Mouse (Mus musculus) c-Kit-positive CD71-positive TER-119-positive erythroid progenitor cells, embryonic 14.5 days (primary cell): ENCODE measurements around the gene Myo6.

Experiments used
- DNase-seq: peaks from one replicate; pipeline ENCODE4 v3.0.0-alpha.2; 2013; ENCODE audit warnings: low spot score

Gene Myo6

GRCm38 (mm10) chr9:80181692-80182091 lies 16.9 kb downstream of the Myo6 start:
- no peak for DNase-seq

GRCm38 (mm10) chr9:80184138-80184537 lies 19.3 kb downstream of the Myo6 start:
- no peak for DNase-seq

DNA sequence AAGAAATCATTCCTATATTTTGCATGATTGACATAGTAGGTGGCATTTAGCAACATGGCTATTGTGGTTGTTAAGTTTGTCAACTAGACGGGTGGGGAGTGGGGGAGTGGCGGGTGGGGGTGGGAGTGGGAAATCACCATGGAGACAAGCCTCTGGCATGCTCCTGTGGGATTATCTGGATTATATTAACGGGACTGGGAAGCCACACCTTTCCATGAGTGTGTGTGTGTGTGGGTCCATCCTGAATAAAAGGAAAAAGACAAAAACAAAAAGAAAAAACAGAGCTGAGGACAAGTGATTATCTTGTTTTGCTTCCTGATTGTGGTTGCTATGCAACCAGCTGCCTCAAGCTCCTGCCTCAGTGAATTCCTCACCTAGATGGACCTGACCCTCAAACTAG lies 20.9 kb downstream of the Myo6 start:
- DNase-seq: no peak

DNA sequence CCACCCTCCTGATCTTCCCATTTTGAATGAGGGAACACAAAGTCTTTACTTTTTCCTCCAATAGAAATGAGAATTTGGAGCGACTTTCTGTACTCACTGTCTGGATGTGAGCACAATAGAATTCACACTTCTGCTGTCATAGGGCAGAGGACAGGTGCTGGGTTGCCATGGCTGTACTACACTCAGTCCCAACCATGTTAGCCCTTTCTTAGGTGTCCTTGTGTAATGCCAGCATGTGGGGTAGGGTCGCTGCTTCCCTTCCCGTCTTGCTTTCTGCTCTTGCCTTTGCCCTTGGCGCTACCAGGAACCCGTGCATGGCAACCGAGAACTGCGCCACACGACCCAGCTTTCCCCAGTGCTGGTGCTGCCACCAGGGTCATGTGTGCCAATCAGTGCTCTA lies 21.9 kb downstream of the Myo6 start:
- DNase-seq: no peak

DNA sequence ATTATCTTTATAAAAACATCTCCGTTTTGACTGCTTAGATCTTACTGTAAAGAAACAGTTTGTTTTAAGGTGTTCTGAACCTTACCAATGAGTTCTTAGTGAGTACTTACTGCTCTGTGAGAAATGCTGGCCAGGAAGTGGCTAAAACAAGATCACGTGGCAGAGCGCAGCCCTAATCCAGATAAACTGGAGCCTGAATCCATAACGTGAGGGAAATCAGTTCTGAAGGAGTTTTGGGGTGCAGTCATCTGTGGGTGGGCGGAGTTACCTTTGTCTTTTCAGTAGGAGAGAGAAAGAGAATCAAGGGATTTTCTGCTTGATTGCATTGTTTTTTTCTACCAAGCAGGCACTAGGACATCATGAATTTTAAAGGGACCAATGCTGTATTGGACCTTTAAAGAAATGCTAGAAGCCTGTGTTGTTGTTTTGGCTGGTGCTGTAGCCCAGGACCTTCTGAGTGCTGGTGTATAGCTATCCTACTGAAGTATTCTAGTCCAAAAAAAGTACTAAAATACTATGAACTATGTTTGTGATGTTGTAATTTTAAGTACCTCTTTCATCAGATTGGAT lies 23.6 kb downstream of the Myo6 start:
- no peak for DNase-seq

GRCm38 (mm10) chr9:80191240-80191639 lies 26.4 kb downstream of the Myo6 start:
- no peak for DNase-seq

- DNase-seq: no peak
Measured at GRCm38 (mm10) chr9:80192324-80192723, 27.5 kb downstream of the Myo6 start.

GRCm38 (mm10) chr9:80194446-80194845 lies 29.6 kb downstream of the Myo6 start:
- DNase-seq: no peak

DNA sequence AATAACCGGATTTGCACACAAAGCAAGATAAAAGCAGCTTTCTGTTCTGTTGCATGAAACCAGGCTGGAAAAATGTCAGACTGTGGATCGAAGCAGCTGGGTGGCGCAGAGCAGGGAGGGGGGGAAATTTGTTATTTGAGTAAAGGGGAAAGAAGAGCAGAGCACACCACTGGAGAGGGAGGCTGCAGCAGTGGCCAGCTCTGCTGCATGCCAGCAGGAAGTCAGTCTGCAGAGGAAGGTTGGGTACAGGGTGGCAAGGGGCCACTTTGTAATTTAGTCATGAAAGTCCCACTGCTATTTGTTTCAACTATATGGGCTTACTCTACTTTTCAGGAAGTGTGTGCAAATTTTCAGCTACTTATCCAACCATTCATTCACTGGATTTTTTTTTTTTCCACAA lies 31.3 kb downstream of the Myo6 start:
- no peak for DNase-seq

GRCm38 (mm10) chr9:80197233-80197632 lies 32.4 kb downstream of the Myo6 start:
- DNase-seq: no peak

DNA sequence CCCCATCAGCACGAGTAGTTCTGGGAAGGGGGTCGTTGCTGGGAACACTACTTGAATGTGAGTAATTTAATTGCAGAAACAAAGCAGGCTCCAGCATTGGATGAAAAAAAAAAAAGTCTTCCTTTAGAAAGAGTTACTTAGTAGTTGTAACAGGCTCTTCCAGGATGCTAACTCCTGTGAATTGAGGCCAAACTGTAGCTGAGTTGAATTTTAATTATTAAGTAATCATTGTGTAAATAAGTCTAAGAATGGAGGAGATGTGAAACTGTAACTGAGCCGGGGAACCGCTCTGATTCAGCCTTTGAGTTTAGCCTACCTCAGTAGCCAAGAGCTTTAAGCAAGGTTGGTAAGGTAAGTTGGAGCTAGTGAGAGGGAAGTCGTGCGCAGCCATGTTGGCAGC lies 36.0 kb downstream of the Myo6 start:
- no peak for DNase-seq

- DNase-seq: no peak
Measured at GRCm38 (mm10) chr9:80202374-80203060, 37.7 kb downstream of the Myo6 start.

DNA sequence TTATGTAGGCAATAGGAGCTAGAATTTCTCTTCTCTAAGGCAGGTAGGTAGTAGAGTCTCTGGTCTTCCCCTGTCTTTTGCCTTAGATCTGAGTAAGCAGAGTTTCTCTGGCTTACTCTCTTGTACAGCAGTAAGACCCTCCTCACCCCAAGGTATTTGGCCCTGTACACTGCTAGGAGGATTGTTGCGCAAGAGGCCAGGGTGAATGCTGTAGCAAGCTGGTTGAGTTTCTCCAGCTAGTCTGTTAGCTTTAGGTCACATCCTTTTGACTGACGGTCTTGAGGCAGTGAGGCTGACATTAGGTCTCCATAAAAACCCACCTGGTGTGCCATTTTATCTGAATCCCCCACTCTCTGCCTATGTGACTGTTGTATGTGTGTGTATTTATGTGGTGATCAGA lies 43.9 kb downstream of the Myo6 start:
- no peak for DNase-seq

DNA sequence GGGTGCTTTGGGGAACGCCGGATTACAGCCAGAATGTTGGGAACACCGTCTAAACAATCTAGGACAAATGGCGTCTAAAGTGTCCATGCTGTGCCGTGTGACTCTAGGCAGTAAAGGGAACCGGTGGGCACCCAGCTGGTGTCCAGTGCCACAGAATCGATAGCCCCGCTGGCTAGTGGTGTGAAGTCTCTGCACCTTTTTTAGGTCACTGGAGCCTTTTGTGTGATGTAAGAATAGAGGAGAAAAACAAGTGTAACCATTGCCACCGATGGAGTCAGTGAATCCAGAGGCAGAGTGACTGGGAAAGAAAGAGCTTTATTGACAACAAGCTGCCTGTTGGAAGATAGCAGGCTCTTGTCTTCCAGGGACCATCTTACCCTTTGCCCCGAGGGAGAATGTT lies 44.6 kb downstream of the Myo6 start:
- no peak for DNase-seq

GRCm38 (mm10) chr9:80210096-80210495 lies 45.3 kb downstream of the Myo6 start:
- DNase-seq: no peak

GRCm38 (mm10) chr9:80213428-80213827 lies 48.6 kb downstream of the Myo6 start:
- no peak for DNase-seq

DNA sequence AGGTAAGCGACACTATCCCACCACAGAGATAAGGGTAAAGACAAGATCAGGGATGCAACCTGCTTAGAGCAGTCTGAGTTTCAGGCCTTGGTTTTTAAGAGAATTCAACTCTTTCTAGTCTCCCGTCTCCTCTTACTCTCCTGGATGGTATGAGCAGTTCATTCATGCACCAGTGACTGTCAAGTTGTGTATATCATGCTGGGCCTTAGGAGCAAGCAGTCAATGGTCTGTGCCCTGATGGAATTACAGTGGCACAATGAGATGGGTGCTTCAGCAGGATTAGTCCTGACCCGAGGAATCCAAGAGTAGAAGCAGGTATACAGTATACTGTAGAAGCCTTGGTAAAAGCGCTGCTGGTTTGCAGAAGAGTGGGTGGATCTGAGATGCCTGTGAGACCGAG lies 50.7 kb downstream of the Myo6 start:
- no peak for DNase-seq

DNA sequence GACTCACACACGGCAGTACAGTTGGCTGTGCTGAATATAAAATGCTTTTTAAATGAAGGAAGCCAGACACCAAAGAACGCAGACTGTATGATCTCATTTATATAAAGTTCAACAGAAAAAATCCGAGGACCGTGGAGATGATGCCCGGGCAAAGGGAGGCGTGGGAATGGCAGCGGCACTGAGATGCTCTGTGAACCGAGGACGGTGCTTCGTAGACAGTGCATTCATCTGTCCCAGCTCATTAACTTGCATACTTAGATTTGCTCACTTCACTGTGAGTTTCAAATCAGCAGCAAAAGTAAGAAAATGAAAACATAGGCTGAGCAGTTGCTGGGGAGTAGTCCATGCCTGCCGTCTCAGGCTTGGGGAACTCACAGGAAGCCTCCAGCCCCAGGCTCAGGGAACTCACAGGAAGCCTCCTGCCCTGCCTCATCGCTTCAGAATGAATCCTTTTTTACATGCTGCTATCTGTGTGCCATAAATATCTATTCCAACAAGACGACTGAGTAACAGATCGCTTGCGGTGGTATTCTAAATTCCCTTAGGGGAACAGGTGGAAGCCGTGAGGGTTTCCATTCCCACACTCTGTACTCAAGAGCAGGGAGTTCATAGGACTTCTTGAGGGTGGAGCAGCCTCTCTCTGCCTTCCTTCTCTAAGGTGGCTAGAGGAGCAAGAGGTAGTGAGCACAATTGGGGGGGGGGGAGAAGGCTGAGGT lies 52.1 kb downstream of the Myo6 start:
- DNase-seq: no peak

DNA sequence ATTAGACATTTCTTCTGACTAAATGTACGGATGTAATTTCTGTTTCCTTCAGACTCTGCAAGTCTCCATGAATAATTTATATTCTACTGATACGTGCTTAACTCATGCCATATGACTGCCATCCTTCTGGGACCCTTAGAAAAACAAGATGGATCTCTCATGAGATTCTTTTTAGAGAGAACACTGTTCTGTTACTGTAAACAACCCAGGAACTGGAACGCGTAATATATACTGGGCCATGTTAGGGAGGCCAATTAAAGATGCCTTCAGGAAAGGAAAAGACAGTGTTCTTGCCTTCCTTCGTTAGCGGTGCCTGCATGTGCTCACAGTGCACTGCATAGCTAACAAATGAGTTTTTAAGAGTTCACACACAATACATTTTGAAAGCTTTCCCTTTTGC lies 53.9 kb downstream of the Myo6 start:
- no peak for DNase-seq

DNA sequence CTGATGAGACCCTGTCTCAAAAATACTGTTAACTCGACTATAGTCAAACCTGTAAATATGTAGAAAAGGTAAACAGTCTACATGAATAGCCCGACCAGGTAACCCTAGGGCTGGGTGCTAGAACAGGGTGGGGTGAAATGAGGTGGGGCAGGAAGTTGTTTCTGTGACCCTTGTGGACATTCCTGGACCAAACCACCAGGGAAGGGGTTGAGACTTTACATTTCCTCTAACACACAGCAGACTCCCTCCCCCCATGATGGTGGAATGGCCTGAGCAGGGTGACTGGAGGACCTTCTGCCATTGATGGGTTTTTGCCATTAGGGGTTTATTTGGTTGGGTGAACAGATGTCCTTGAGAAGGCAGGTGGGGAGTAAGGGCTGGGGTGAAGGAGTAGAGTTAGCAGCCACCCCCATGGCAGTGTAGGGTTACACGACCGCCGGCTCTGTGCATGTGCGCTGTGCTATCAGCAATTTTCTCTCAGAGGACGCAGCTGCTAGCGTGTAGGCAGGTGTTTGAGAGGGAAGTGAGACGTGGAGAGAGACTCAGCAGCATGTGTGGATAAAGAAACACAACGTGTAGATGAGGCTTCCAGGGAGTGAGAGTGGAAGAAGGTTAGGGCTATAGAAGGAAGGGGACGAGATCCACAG lies 59.3 kb downstream of the Myo6 start:
- no peak for DNase-seq

GRCm38 (mm10) chr9:80226579-80227325 lies 61.9 kb downstream of the Myo6 start:
- no peak for DNase-seq

GRCm38 (mm10) chr9:80233831-80234455 lies 69.1 kb downstream of the Myo6 start:
- DNase-seq: no peak
